Mouse (Mus musculus) effector memory CD4-positive, alpha-beta T cell, adult 7 months (primary cell): ENCODE results near the gene 4930480E11Rik. TPM values are rescaled to one million over a fixed set of nuclear protein-coding genes. Genes with fewer than 3 reads are reported as not detected.

ENCODE experiments used
- polyA plus RNA-seq: library from polyadenylated mRNA; unstranded; fragments of 100-300 nt; shearing (Covaris generic); gene quantifications from one replicate; pipeline ENCODE4 v1.2.1, GENCODE M21; 2017

4930480E11Rik gene
- not detected for polyA plus RNA-seq

GRCm38 (mm10) chrX:78369343-78369742 is at the start of gene 4930480E11Rik:
Gene 4930480E11Rik, plus strand, starts transcription at chrX:78369643.

Other genes with a start within 250 kb of the 4930480E11Rik start
- gene Gm5938, start 244.2 kb upstream of the 4930480E11Rik start, polyA plus RNA-seq, result not detected
- gene Obp1b, start 182.9 kb upstream of the 4930480E11Rik start, polyA plus RNA-seq, result not detected
- not detected for gene Gm14743, start 123.7 kb upstream of the 4930480E11Rik start, polyA plus RNA-seq
- 3.4 TPM for gene Prrg1, start 214.3 kb downstream of the 4930480E11Rik start, polyA plus RNA-seq